Mouse (Mus musculus) hindbrain, embryonic 16.5 days (tissue): ENCODE measurements at regions not wholly inside any gene's neighbourhood (a gene's known extent, or its start where the extent isn't known, plus 50 kb on each side); places are given as distances from the start of the nearest gene placed in this dataset.

Experiments used
- ATAC-seq: fragments of 200-750 bp; cut with Nextera tagmentation; 2 replicates; pipeline ENCODE4 v1.8.0; 2017; ENCODE audit warnings: moderate TSS enrichment, moderate library complexity
- H3K27ac ChIP-seq: fragments of 300-500 bp; sonication (generic); 2 replicates; pipeline ENCODE4 v1.5.1; 2014; ENCODE audit warnings: low read depth, mild to moderate bottlenecking, control low read depth, low read length, moderate library complexity
- H3K27me3 ChIP-seq: fragments of 300-500 bp; sonication (generic); replicated peaks from 2 replicates; pipeline ENCODE4 v1.6.1; 2014; ENCODE audit warnings: low read length; ENCODE audit not compliant: control insufficient read depth, insufficient read depth
- H3K36me3 ChIP-seq: fragments of 300-500 bp; sonication (generic); 2 replicates; pipeline ENCODE4 v1.6.1; 2014; ENCODE audit warnings: mild to moderate bottlenecking, low read length, moderate library complexity, mixed read lengths; ENCODE audit not compliant: control insufficient read depth, insufficient read depth
- H3K4me1 ChIP-seq: fragments of 300-500 bp; sonication (generic); 2 replicates; pipeline ENCODE4 v1.6.1; 2014; ENCODE audit warnings: low read depth, low read length; ENCODE audit not compliant: control insufficient read depth, insufficient read depth
- H3K4me2 ChIP-seq: fragments of 300-500 bp; sonication (generic); 2 replicates; pipeline ENCODE4 v1.6.1; 2014; ENCODE audit warnings: mild to moderate bottlenecking, low read length, control low read depth, moderate library complexity
- H3K4me3 ChIP-seq: fragments of 300-500 bp; sonication (generic); 2 replicates; pipeline ENCODE4 v1.5.1; 2014; ENCODE audit warnings: mild to moderate bottlenecking, low read length, control low read depth, moderate library complexity
- H3K9ac ChIP-seq: fragments of 300-500 bp; sonication (generic); 2 replicates; pipeline ENCODE4 v1.6.1; 2014; ENCODE audit warnings: low read depth, mild to moderate bottlenecking, control low read depth, low read length, moderate library complexity
- H3K9me3 ChIP-seq: fragments of 300-500 bp; sonication (generic); 2 replicates; pipeline ENCODE4 v1.6.1; 2014; ENCODE audit warnings: mild to moderate bottlenecking, low read length, moderate library complexity; ENCODE audit not compliant: control insufficient read depth
- WGBS: fragments of 180-500 bp; shearing (Covaris S2); extraction: QIAGEN DNeasy Blood & Tissue Kit; methylation state at CpG from one replicate; pipeline ENCODE4 v1.1.7; 2014; 5-methylcytosine and 5-hydroxymethylcytosine counted together

DNA sequence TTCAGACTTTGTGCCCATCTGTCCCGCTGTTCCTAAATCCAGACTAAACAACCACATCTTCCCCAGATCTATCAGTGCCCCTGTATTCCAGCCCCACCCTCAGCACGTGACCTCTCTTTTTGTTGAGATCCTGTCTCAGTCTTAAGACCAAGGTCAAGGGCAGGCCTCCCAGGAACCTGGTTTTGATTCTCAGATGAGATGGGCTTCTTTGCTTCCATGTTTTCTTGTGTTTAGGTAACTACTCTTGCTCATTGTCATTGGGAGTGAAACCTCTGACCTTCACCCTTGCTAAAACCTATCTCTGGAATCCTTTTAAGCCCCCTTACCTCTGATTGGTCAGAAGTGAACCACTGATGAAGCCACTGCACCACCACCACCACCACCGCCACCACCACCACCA is 112.1 kb downstream of the Matn1 start:
- Histone ChIP-seq H3K4me2 (no peak overlapping the region), H3K9me3 (peaks cover 4% of the 10 kb centered on the region; the same call in 1 of the 2 replicates), H3K4me1 (peaks cover 5% of the 10 kb centered on the region; the same call in 1 of the 2 replicates), H3K27ac (no peak overlapping the region), H3K4me3 (no peak overlapping the region), H3K9ac (no peak overlapping the region), H3K36me3 (no peaks in the 10 kb centered on the region), H3K27me3 (no peaks in the 10 kb centered on the region)
- ATAC-seq: no peak
- 89% methylated on average over 3 of the region's 3 CpGs for WGBS

DNA sequence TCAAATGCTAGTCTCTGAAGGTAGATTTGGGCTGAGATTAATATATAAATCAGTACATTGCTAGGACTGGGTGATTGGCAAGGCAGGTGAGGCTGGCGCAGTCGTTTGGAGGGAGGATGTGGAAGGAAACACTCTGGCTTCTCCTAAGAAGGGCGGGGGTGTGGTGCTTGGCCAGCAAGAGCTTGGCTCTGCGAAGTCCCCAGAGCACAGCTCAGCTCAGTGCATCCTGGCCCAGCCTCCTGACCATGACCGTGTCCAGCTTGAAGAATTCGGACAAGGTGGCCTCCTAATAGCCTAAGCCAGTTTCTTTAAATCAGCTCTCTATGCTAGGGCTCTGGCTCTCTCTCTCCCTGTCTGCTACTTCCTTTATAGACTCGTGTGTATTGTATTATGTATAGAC is 115.4 kb downstream of the Matn1 start:
- H3K4me3 ChIP-seq: no peak overlapping the region
- no peak overlapping the region for H3K27ac ChIP-seq
- H3K36me3 ChIP-seq: no peaks in the 10 kb centered on the region
- H3K4me1 ChIP-seq: peaks cover 5% of the 10 kb centered on the region; the same call in 1 of the 2 replicates
- no peak overlapping the region for H3K9ac ChIP-seq
- 68% methylated on average over 7 of the region's 7 CpGs for WGBS
- no peak overlapping the region for H3K4me2 ChIP-seq
- H3K27me3 ChIP-seq: no peaks in the 10 kb centered on the region
- H3K9me3 ChIP-seq: no peaks in the 10 kb centered on the region
- no peak for ATAC-seq

DNA sequence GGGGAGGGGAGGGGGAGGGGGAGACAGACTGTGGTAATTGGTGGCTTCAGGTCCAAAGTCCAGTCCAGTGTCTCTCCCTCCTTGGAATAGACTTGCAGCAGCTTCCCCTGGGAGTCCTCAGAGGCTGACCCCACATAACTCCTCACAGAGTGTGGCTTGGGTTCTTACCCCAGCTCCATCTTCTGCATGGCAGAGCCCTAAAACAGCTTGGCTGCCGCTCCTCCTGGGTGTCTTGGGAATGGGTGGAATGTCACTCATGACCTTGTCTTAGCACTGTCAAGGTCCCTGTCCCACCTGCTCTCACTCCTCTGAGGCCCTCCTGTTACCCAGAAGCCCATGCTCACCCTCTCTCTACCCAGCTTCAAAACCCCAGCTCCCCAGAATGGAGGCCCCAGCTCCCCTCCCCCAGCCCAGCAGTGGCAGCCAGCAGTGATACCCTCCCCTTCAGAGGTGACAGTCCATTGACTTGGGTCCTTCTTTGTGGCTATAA is 116.1 kb downstream of the Matn1 start:
- H3K9ac ChIP-seq: no peak overlapping the region
- H3K4me2 ChIP-seq: no peak overlapping the region
- H3K27ac ChIP-seq: no peak overlapping the region
- no peak overlapping the region for H3K4me3 ChIP-seq
- H3K9me3 ChIP-seq: no peaks in the 10 kb centered on the region
- WGBS: 36% methylated on average over 1 of the region's 1 CpGs
- no peak for ATAC-seq
- H3K27me3 ChIP-seq: no peaks in the 10 kb centered on the region
- peaks cover 5% of the 10 kb centered on the region; the same call in 1 of the 2 replicates for H3K4me1 ChIP-seq
- H3K36me3 ChIP-seq: no peaks in the 10 kb centered on the region

DNA sequence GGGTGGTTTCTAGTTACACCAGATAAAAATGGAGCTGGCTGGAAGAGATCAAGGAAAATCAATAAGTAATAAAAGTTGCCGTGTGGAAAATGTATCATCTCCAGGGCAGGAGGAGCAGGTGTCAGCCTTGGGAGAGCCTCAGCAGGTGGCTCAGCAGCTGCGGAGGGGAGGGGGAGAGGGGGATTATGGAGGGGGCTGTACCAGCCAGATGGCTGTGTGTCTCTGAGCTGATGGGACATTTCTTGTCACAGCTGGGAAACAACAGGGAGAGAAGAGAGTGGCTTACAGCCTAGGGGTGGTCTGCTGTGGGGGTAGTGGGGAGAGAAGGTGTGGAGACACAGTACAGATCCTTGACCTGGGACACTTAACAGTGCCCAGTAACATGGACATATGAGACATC is 116.5 kb downstream of the Matn1 start:
- Histone ChIP-seq H3K27me3 (no peaks in the 10 kb centered on the region), H3K4me3 (no peak overlapping the region), H3K27ac (no peak overlapping the region), H3K9ac (no peak overlapping the region), H3K4me2 (no peak overlapping the region), H3K36me3 (no peaks in the 10 kb centered on the region), H3K4me1 (peaks cover 5% of the 10 kb centered on the region; the same call in 1 of the 2 replicates), H3K9me3 (no peaks in the 10 kb centered on the region)
- peak; percentile 60; the same call in 1 of the 2 replicates for ATAC-seq
- WGBS: 12% methylated on average over 2 of the region's 2 CpGs

DNA sequence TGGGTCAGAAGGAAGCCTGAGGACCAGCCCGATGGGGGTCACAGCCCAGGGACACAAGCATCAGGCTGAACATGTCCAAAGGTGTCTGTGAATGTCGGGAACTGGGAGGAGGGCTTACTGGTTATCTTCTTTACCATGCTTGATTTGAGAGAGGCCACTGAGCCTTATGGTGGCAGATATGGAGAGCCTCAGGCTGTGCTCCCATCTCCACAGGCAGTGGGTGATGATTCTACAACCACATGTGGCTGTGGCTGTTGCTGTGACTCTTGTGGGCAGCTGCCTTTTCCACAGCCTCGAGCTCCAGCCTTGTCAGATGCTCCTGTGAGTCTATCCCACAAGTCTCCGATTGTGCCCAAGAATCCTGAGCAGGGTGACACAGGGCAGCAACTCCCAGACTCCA is 118.4 kb downstream of the Matn1 start:
- no peaks in the 10 kb centered on the region for H3K36me3 ChIP-seq
- H3K9me3 ChIP-seq: no peaks in the 10 kb centered on the region
- H3K27ac ChIP-seq: no peak overlapping the region
- peaks cover 11% of the 10 kb centered on the region; the same call in 1 of the 2 replicates for H3K4me1 ChIP-seq
- no peak overlapping the region for H3K4me2 ChIP-seq
- no peak overlapping the region for H3K9ac ChIP-seq
- WGBS: 83% methylated on average over 4 of the region's 4 CpGs
- ATAC-seq: no peak
- no peak overlapping the region for H3K4me3 ChIP-seq
- H3K27me3 ChIP-seq: no peaks in the 10 kb centered on the region

DNA sequence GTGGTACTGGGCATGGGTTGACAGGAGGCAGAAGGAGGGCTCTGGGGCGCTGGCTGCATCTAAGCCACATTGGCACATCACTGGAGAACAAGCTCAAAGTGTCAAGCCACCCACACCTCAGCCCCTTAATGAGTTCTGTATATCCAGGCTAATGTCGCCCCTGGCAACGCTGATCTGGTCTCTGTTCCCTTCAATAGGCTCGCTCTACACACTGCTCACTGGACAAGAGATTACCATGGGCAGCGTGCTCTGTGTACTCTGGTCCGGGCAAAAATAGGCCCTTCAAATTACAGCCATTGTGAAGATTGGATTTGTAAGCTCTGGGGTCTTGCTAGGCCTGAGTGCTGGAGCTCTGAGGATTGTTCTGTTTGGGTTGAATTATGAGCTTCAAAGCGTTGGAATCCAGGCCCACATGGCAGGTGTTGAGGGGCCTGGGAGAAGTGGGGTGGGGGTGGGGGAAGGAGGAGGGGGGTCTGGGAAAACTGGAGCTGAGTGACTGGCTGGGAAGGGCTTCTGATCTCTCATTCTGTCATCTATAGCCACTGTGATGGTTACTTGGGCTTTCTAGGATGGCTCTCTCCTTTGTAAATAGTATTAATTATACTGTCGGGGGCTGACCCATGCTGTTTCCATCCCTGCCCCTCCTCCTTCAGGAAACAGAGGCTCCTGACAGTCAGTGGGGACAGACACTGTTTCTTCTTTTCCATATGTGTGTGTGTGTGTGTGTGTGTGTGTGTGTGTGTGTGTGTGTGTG is 122.2 kb downstream of the Matn1 start:
- 0 out of 2 replicates have a peak, but pooled peaks cover 2% of the 10 kb centered on the region for H3K9me3 ChIP-seq
- H3K4me1 ChIP-seq: peaks cover 6% of the 10 kb centered on the region; the same call in 1 of the 2 replicates
- H3K9ac ChIP-seq: no peak overlapping the region
- no peaks in the 10 kb centered on the region for H3K27me3 ChIP-seq
- WGBS: 31% methylated on average over 8 of the region's 8 CpGs
- H3K4me3 ChIP-seq: no peak overlapping the region
- 0 out of 2 replicates have a peak overlapping the region, but pooled peaks have one; percentile 21 for H3K27ac ChIP-seq
- no peaks in the 10 kb centered on the region for H3K36me3 ChIP-seq
- no peak overlapping the region for H3K4me2 ChIP-seq
- ATAC-seq: peak; percentile 78

DNA sequence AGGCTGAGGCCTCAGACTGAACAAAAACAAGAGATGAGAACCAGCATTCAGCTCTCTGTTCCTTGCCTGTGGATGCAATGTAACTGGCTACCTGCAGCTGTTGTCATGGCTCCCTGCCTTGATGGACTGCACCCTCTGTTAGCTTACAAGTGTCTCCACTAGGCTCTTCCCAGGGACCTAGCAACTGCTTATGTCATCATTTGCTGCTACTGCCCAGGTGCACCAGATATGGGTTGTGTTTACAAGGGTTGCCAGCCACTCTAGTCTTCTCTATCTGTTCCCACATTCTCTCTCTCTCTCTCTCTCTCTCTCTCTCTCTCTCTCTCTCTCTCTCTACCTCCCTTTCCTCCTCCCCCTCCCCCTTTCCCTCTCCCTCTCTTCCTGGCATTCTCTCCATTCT is 126.4 kb downstream of the Matn1 start:
- Histone ChIP-seq H3K36me3 (no peaks in the 10 kb centered on the region), H3K4me2 (no peak overlapping the region), H3K4me1 (peaks cover 6% of the 10 kb centered on the region; the same call in 1 of the 2 replicates), H3K27ac (no peak overlapping the region), H3K9me3 (0 out of 2 replicates have a peak, but pooled peaks cover 2% of the 10 kb centered on the region), H3K9ac (no peak overlapping the region), H3K4me3 (no peak overlapping the region), H3K27me3 (no peaks in the 10 kb centered on the region)
- no peak for ATAC-seq

DNA sequence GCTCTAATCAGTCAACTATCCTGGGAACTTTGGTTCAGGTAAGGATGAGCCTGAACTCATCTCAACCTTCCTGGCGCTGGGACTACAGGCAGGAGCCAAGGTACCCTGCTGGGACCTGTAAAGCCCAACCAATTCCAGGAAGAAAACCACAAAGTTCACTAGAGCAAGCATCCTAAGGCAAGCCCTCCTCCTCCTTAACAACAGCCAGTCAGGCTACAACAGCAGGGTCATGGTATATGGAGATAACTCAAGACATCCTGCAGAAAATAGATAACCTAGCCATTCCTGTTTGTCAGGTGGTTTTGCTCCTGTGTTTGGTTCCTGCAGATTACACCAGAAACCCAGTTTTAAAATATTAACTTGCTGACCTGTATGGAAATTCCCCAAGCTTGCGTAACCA is 128.4 kb downstream of the Matn1 start:
- no peaks in the 10 kb centered on the region for H3K27me3 ChIP-seq
- H3K4me2 ChIP-seq: no peak overlapping the region
- no peak overlapping the region for H3K4me3 ChIP-seq
- H3K27ac ChIP-seq: no peak overlapping the region
- H3K4me1 ChIP-seq: no peaks in the 10 kb centered on the region
- 0 out of 2 replicates have a peak, but pooled peaks cover 4% of the 10 kb centered on the region for H3K9me3 ChIP-seq
- no peak for ATAC-seq
- no peak overlapping the region for H3K9ac ChIP-seq
- WGBS: 93% methylated on average over 2 of the region's 2 CpGs
- H3K36me3 ChIP-seq: no peaks in the 10 kb centered on the region

DNA sequence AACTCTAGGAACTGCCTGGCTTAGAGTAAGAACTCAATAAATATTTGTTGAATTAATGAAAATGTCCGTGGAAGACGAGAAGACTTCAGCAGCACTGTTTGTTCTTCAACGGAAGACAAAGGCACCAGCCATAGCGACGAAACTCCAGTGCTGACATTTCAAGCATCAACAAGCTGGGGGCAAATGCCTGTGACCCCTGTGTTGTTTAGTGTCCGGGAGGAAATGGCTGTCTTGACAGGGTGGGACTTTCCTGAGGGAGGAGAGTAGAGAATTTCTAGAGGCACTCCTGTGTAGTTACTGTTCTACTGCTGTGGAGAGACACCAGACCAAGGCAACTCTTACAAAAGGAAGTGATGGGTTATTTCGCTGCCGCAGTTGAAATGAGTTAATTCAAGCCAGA is 129.2 kb downstream of the Matn1 start:
- WGBS: 47% methylated on average over 8 of the region's 8 CpGs

More for the DNA sequence above, 129.2 kb downstream of the Matn1 start:
- Histone ChIP-seq H3K27me3 (no peaks in the 10 kb centered on the region), H3K4me2 (no peak overlapping the region), H3K4me1 (no peaks in the 10 kb centered on the region), H3K9me3 (0 out of 2 replicates have a peak, but pooled peaks cover 4% of the 10 kb centered on the region), H3K4me3 (no peak overlapping the region), H3K27ac (no peak overlapping the region), H3K9ac (no peak overlapping the region), H3K36me3 (no peaks in the 10 kb centered on the region)
- no peak for ATAC-seq
